Mouse (Mus musculus) neural tube, embryonic 15.5 days (tissue): ENCODE measurements around the gene Lamb1. TPM values are rescaled to one million over a fixed set of nuclear protein-coding genes. Genes with fewer than 3 reads are reported as not detected.

Experiments
- ATAC-seq: fragments of 200-750 bp; cut with Nextera tagmentation; 2 replicates; pipeline ENCODE4 v1.8.0; 2017; ENCODE audit warnings: mild to moderate bottlenecking, moderate TSS enrichment, moderate library complexity; ENCODE audit not compliant: low FRiP score
- H3K27ac ChIP-seq: fragments of 300-500 bp; sonication (generic); replicated peaks from 2 replicates; pipeline ENCODE4 v1.5.1; 2015; ENCODE audit warnings: mild to moderate bottlenecking, inconsistent platforms
- H3K27me3 ChIP-seq: fragments of 300-500 bp; sonication (generic); replicated peaks from 2 replicates; pipeline ENCODE4 v1.6.1; 2015; ENCODE audit warnings: inconsistent platforms
- H3K36me3 ChIP-seq: fragments of 300-500 bp; sonication (generic); 2 replicates; pipeline ENCODE4 v1.6.1; 2015; ENCODE audit warnings: inconsistent platforms
- H3K4me1 ChIP-seq: fragments of 300-500 bp; sonication (generic); 2 replicates; pipeline ENCODE4 v1.6.1; 2015; ENCODE audit warnings: inconsistent platforms
- H3K4me2 ChIP-seq: fragments of 300-500 bp; sonication (generic); 2 replicates; pipeline ENCODE4 v1.6.1; 2015; ENCODE audit warnings: inconsistent platforms, mild to moderate bottlenecking, moderate library complexity
- H3K4me3 ChIP-seq: fragments of 300-500 bp; sonication (generic); replicated peaks from 2 replicates; pipeline ENCODE4 v1.5.1; 2015; ENCODE audit warnings: mild to moderate bottlenecking, inconsistent platforms
- H3K9ac ChIP-seq: fragments of 300-500 bp; sonication (generic); replicated peaks from 2 replicates; pipeline ENCODE4 v1.6.1; 2015; ENCODE audit warnings: mild to moderate bottlenecking, inconsistent platforms
- H3K9me3 ChIP-seq: fragments of 300-500 bp; sonication (generic); replicated peaks from 2 replicates; pipeline ENCODE4 v1.6.1; 2016; ENCODE audit warnings: inconsistent platforms
- WGBS: fragments of 180-500 bp; shearing (Covaris S2); methylation state at CpG from one replicate; pipeline ENCODE4 v1.1.7; 2015; ENCODE audit warnings: mixed read lengths; 5-methylcytosine and 5-hydroxymethylcytosine counted together
- polyA plus RNA-seq: library from polyadenylated mRNA; unstranded; fragments of >200 nt; fragmentation: Nextera tagmentation; extraction: Ambion mirVana; gene quantifications from 2 replicates; pipeline ENCODE4 v1.2.1, GENCODE M21; 2015

The Lamb1 gene
- polyA plus RNA-seq, 1 experiment from 2014 or later, result 17.4 TPM

DNA sequence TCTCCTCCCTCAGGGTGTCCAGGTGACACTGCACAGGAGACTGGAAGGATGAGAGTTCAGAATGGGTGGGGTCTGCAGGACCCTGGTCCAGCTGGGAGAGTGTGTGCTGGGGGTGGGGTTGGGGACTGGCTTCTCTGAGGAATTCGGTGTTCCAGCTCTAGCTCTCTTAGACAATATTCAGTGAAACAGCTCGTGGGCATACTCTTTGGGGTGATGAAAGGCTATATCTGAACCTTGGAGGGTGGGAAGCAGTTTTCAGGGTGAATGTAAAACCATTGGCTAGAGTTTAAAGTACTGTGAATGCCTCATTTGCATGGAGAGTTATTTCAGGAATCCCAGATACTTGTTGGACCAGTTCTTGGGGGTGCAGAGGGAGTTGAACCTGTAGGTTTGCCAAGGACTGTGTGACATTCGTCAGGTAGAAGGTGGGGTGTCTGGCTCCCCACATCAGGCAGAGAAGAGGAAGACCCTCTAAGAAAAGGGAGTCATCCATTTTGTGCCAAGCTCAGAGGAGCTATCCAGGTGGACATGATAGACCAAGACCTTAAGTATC is 25.9 kb upstream of the Lamb1 start:
- Histone ChIP-seq H3K4me2 (no peak overlapping the region), H3K4me1 (0 out of 2 replicates have a peak, but pooled peaks cover 7% of the 10 kb centered on the region), H3K9ac (no peak overlapping the region), H3K9me3 (no peaks in the 10 kb centered on the region), H3K4me3 (no peak overlapping the region), H3K36me3 (no peaks in the 10 kb centered on the region), H3K27ac (no peak overlapping the region), H3K27me3 (no peaks in the 10 kb centered on the region)
- no peak for ATAC-seq
- WGBS, result 88% methylated on average over 3 of the region's 3 CpGs

- Histone ChIP-seq H3K27me3 (no peaks in the 10 kb centered on the region), H3K4me2 (no peak overlapping the region), H3K36me3 (no peaks in the 10 kb centered on the region), H3K9me3 (no peaks in the 10 kb centered on the region), H3K4me3 (no peak overlapping the region), H3K4me1 (0 out of 2 replicates have a peak, but pooled peaks cover 7% of the 10 kb centered on the region), H3K27ac (no peak overlapping the region), H3K9ac (no peak overlapping the region)
- ATAC-seq, result no peak
- 86% methylated on average over 4 of the region's 4 CpGs for WGBS
Measured at GRCm38 (mm10) chr12:31239798-31240197, 25.2 kb upstream of the Lamb1 start.

DNA sequence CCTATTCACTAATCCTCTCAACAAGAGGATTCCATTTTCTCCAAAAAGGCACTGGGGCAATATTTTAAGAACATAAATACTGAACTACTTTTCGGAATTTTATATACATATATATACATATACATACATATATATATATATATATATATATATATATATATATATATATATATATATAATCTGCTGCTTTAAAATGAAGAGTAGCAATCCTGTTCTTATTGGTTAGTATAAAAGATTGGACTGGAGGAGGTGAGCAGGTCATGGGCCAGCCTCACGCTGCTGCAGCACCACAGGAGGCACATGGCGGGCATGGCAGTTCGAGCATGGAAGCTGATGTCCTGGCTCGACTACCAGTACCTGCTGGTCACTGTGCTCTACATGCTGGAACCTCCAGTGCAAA is 24.6 kb upstream of the Lamb1 start, which contains the start of gene Gm6993:
Gene Gm6993 (plus strand): TSS at position 301 of the 400 bp plus-strand sequence.
- no peak within 1 kb of the TSS for H3K9ac ChIP-seq
- WGBS, result 89% methylated on average over 5 of the region's 5 CpGs

DNA sequence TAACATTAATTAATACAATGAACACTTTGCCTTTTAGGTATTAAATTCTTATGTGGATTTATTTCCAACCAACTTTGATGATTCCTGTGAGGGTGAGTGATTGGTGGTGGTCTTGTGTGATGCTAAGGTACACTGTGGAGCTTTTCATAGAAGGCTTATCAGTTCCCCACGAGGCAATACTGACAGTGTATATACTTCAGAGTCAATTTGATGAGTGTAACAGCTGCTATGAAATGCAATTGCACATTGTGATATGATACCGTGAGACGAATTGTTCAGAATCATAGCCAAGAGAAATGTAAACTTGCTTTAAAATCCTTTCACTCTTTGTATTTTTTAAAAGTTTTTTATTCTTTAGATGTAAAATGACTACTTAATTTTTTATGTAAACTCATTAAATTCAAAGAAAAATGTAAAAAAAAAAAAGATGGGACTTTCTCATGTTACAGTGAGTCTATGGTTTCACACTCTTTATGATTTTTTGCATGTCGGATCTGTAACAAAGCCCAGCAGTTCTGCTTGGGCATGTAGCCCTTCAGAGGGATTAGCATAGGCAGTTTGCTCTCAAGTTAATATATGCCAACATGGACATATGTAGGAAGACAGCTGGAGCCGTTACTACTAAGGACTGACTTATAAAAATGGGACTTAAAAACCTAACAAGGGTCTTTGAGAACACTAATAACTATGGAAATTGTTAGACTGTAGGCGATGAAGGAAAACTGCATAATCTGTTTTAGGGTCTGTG is 23.3 kb upstream of the Lamb1 start:
- 77% methylated on average over 6 of the region's 6 CpGs for WGBS
- Histone ChIP-seq H3K9ac (no peak overlapping the region), H3K27ac (no peak overlapping the region), H3K9me3 (no peaks in the 10 kb centered on the region), H3K4me1 (0 out of 2 replicates have a peak, but pooled peaks cover 2% of the 10 kb centered on the region), H3K4me2 (no peak overlapping the region), H3K27me3 (no peaks in the 10 kb centered on the region), H3K36me3 (no peaks in the 10 kb centered on the region), H3K4me3 (no peak overlapping the region)
- ATAC-seq, result no peak

More for the DNA sequence above, 24.6 kb upstream of the Lamb1 start, which contains the start of gene Gm6993:
- Histone ChIP-seq H3K27ac (no peak within 1 kb of the TSS), H3K36me3 (no peaks in the 10 kb centered on the region), H3K9me3 (no peaks in the 10 kb centered on the region), H3K4me1 (0 out of 2 replicates have a peak, but pooled peaks cover 7% of the 10 kb centered on the region), H3K27me3 (no peaks in the 10 kb centered on the region), H3K4me2 (no peak within 1 kb of the TSS), H3K4me3 (no peak within 1 kb of the TSS)
- no peak for ATAC-seq

DNA sequence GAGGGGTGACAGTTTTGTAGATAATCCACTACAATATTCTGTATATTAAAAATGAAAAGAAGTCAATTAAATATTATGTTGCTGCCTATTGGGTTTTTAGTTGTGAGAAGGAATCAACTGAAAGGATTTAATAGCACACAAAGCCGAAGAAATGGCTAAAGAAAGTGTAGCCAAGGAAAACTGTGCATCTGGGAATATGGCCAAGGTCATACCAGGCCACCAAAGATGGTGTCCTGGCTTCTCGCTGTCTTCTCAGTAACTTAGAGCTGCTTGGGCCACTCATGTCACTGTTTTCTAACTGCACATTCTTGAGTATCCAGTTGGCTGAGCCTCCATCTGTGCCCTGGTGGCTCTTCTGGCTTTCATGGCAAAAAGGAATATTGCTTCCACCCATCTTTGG is 21.0 kb upstream of the Lamb1 start:
- ATAC-seq, result no peak
- no peaks in the 10 kb centered on the region for H3K36me3 ChIP-seq
- H3K9ac ChIP-seq, result no peak overlapping the region
- H3K9me3 ChIP-seq, result no peaks in the 10 kb centered on the region
- H3K27me3 ChIP-seq, result no peaks in the 10 kb centered on the region
- no peak overlapping the region for H3K27ac ChIP-seq
- H3K4me1 ChIP-seq, result no peaks in the 10 kb centered on the region
- WGBS, result 89% methylated on average over 2 of the region's 2 CpGs
- H3K4me3 ChIP-seq, result no peak overlapping the region
- H3K4me2 ChIP-seq, result no peak overlapping the region

DNA sequence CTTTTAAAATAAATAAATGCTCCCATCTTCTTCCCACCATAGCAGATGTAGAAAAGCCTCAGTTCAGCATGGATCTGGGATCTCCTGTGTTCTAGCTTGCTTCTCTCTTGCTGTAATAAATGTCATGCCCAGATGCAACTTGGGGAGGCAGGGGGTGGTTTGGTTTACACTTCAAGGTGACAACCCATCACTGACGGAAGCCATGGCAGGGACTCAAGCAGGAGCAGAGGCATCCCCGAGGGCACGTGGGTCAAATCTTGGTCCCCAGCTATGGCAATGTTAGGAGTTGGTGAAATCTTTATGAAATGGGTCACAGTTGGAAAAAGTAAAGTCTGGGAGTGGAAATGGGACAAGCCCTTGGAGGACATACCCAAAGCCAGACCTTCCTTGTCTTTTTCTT is 20.3 kb upstream of the Lamb1 start:
- Histone ChIP-seq H3K27ac (no peak overlapping the region), H3K9me3 (no peaks in the 10 kb centered on the region), H3K27me3 (no peaks in the 10 kb centered on the region), H3K9ac (no peak overlapping the region), H3K36me3 (no peaks in the 10 kb centered on the region), H3K4me1 (no peaks in the 10 kb centered on the region), H3K4me2 (no peak overlapping the region), H3K4me3 (no peak overlapping the region)
- WGBS, result 94% methylated on average over 3 of the region's 3 CpGs
- no peak for ATAC-seq

DNA sequence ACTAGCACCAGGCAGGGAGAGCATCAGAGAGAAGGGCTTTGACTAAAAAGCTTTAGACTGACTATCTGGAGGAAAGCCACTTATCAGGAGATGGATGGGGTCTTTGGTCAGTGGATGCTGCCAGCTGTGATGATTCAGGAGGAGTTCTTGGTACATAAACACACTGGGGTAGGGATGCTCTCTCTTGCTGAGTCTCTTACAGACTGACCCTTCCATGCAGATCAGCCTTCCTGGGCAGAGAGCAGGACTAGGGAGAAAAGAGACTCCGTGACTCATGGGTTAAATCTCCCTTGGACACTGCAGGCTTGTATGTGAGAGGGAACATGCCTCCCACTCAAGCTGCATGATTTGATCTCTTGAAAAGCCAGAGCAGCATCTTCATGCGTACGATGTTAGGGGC is 18.9 kb upstream of the Lamb1 start:
- H3K27ac ChIP-seq, result no peak overlapping the region
- ATAC-seq, result no peak

GRCm38 (mm10) chr12:31246615-31247014 is 18.4 kb upstream of the Lamb1 start:
- Histone ChIP-seq H3K4me3 (no peak overlapping the region), H3K27me3 (no peaks in the 10 kb centered on the region), H3K4me1 (no peaks in the 10 kb centered on the region), H3K4me2 (no peak overlapping the region), H3K9me3 (no peaks in the 10 kb centered on the region), H3K36me3 (no peaks in the 10 kb centered on the region), H3K27ac (no peak overlapping the region), H3K9ac (no peak overlapping the region)
- WGBS, result 22% methylated on average over 3 of the region's 3 CpGs
- no peak for ATAC-seq

More for the DNA sequence above, 18.9 kb upstream of the Lamb1 start:
- 61% methylated on average over 3 of the region's 3 CpGs for WGBS
- Histone ChIP-seq H3K4me2 (no peak overlapping the region), H3K27me3 (no peaks in the 10 kb centered on the region), H3K4me3 (no peak overlapping the region), H3K36me3 (no peaks in the 10 kb centered on the region), H3K4me1 (no peaks in the 10 kb centered on the region), H3K9ac (no peak overlapping the region), H3K9me3 (no peaks in the 10 kb centered on the region)

DNA sequence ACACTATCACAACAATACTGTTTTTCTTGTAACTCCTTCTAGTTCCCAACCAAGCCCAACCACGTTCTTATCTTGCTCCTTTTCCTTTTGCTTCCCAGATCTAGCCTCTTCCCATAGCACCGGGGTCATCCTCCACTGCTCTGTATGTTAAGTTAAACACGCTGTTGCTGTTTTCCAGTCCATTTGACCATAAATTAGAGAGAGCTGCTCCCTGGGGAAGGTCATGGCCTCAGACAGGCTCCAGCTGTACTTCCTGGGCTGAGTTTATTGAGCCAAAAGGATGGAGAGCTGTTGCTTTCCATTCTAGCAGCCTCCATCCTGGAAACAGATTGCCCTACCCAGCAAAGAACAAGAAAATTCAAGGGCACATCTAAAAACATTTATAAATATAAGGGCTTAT is 16.9 kb upstream of the Lamb1 start:
- no peak overlapping the region for H3K4me3 ChIP-seq
- H3K4me1 ChIP-seq, result no peaks in the 10 kb centered on the region
- no peak for ATAC-seq
- H3K4me2 ChIP-seq, result no peak overlapping the region
- H3K9me3 ChIP-seq, result no peaks in the 10 kb centered on the region
- H3K27me3 ChIP-seq, result no peaks in the 10 kb centered on the region
- 22% methylated on average over 3 of the region's 3 CpGs for WGBS
- no peaks in the 10 kb centered on the region for H3K36me3 ChIP-seq
- H3K9ac ChIP-seq, result no peak overlapping the region
- no peak overlapping the region for H3K27ac ChIP-seq

- no peak overlapping the region for H3K4me3 ChIP-seq
- H3K27me3 ChIP-seq, result no peaks in the 10 kb centered on the region
- no peak for ATAC-seq
- H3K27ac ChIP-seq, result no peak overlapping the region
- H3K4me1 ChIP-seq, result no peaks in the 10 kb centered on the region
- H3K9me3 ChIP-seq, result no peaks in the 10 kb centered on the region
- no peak overlapping the region for H3K4me2 ChIP-seq
- no peak overlapping the region for H3K9ac ChIP-seq
- no peaks in the 10 kb centered on the region for H3K36me3 ChIP-seq
- WGBS, result 47% methylated on average over 10 of the region's 10 CpGs
Measured at GRCm38 (mm10) chr12:31248681-31249080, 16.4 kb upstream of the Lamb1 start.

DNA sequence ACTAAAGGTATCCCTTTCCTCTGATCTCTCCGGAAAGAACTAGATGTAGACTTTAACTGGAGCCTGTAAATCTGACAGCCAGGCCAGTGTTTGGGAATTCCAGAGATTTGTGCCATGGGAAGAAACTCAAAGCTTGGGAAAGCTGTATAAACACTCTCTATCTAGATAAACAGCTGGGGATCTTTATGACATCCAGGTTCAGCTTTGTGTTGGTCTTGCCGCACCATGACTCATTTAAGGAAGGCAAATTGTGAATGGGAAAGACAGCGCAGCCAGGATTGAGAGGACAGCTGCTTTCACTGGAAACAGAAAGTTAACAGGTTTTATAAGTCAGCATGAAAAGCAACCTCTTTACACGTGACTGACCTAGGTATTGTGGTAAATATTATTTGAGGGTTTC is 12.8 kb upstream of the Lamb1 start:
- Histone ChIP-seq H3K27ac (no peak overlapping the region), H3K4me1 (no peaks in the 10 kb centered on the region), H3K27me3 (no peaks in the 10 kb centered on the region), H3K4me3 (no peak overlapping the region), H3K9ac (no peak overlapping the region), H3K36me3 (no peaks in the 10 kb centered on the region), H3K4me2 (no peak overlapping the region), H3K9me3 (no peaks in the 10 kb centered on the region)
- ATAC-seq, result no peak
- WGBS, result 68% methylated on average over 4 of the region's 4 CpGs

DNA sequence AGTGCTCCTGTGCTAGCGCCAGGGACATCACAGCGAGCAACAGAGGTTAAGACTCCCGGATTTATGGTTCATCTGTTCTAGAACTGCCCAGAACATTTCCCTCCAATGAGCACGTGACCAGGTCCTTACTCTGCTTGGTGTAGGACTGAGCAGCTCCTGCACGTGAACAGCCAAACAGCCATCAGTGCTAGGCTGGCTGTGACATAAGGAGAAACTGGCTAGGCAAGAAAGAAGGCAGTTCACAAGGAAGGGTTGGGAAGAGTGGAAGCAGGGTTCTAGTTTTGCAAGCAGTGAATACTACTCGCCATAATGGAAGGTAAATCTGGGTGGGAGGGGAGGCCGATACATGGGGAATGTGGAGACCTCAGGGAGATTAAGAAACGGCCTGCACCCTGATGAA is 10.1 kb upstream of the Lamb1 start:
- no peaks in the 10 kb centered on the region for H3K4me1 ChIP-seq
- H3K36me3 ChIP-seq, result no peaks in the 10 kb centered on the region
- H3K9ac ChIP-seq, result no peak overlapping the region
- no peak overlapping the region for H3K4me2 ChIP-seq
- H3K9me3 ChIP-seq, result no peaks in the 10 kb centered on the region
- H3K4me3 ChIP-seq, result no peak overlapping the region
- ATAC-seq, result no peak
- H3K27ac ChIP-seq, result no peak overlapping the region
- H3K27me3 ChIP-seq, result no peaks in the 10 kb centered on the region
- 88% methylated on average over 8 of the region's 8 CpGs for WGBS
